Mouse (Mus musculus) kidney, postnatal 25 days (tissue): ENCODE data around the gene Eipr1.

Source experiments
- DNase-seq, 2 experiments: peaks; one replicate each; pipeline ENCODE4 v3.0.0; 2021; ENCODE audit warnings: mixed read lengths in 2 of 2

The Eipr1 gene

DNA sequence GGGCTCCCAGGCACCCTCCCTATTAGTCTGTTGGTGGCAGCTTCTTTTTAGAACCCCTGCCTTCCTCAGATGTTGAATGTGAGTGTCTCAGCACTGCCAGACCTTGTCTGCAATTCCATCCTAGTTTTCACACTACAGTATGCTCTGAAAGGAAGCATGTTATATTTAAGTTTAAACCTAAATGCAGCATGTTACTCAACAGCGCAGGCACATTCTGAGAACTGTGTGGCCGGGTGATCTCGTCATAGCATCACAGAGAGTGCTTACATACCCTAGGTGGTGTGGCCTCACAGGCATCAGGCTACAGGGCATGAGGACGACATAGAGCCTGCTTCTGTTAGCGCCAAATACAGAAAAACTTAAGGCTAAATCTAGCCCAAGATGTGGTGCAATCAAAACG is 24.0 kb downstream of the Eipr1 start:
- DNase-seq = no peak

DNA sequence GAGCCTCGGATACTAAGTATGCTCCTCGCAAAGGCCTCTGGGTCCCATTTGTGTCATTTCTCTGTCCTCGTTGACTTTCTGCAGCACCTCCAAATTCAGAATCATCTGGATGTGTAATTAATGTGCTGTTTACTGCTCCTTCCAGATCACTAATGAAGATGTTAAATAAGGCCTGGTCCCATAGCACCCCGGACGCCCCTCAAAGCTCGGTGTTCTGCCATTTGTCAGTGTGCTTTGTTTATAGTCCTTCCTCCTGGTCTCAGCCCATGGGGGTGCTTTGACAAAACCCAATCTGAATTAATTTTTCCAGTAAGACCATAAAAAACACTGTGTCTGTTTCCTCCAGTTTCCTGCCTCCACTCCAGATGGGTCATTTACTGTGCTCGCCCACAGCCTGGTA is 28.6 kb downstream of the Eipr1 start:
- DNase-seq = no peak

DNA sequence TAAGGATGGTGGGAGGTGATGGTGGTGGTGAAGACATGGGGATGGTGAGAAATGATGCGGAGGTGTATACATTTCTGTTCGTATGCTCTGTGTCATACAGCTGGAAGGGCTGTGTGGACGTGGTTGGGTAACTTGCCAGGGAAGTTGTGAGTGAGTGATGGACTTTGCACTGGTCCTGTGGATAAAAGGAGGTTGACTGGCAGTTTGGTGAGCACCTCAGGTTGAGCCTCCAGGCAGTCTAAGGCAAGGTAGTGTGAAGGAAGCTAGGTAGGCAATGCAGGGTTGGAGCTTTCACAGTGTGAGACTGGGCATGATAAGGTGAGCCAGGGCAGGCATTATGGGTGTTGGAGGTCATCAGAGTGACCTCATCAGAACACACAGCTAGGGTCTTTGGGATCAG is 31.0 kb downstream of the Eipr1 start:
- DNase-seq = peak in 1 of 2 experiments; percentile 30

DNA sequence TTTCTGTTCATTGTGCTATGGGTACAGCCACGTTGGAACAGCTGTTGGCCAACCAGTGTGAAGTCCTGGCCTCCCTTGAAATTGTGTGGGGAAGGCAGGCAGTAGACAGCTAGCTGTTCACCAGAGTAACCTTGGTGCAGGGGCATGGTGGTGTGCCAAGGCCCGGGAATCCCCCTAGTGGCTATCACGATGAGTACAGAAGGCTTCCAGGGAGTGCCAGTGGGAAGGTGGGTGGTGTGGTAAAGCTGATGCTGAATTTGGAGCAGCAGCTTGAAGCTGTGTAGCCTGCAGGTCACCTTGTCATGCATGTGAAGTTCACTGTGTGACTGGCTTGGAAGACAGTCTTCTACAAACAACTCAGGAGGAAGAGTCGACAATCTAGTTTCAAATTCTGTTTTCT is 32.8 kb downstream of the Eipr1 start:
- DNase-seq = peak; percentile 39 to 52

DNA sequence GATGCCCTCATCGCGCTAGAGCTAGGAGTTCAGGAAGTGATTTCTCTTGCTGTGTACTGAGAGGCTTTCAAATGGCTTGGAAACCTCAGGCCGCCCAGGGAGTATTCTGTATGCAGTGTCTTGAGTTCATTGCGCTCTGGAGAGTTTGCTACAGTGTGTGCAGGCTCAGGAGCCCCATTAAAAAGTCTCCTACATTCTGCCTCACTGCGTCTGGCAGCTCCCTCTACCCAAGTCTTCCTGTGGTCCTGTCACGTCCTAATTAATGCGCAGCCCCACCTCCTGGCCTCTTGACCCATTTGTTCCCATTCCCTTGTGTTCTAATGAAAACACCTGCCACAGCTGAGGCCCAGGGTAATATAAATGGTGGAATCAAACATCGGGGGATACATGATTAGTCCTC is 33.3 kb downstream of the Eipr1 start:
- no peak for DNase-seq

DNA sequence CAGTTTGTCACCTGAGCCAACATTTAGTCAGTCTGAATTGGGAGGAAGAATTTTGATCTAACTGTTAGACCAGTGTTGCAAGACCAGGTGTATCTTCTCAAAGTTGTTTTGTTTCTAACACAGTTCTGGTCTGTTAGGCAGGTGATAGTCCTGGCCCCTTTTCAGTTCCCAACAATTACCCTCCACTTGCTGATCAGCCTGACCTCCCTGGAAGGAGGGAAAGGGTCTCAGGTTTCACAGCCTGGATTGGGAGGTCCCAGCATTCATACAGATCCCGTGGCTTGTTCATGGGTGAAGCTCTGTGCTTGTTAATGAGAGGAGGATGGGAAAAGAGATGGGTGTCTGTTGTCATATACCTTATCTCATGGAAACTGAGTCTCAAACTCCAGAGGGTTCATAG is 33.7 kb downstream of the Eipr1 start:
- no peak for DNase-seq

DNA sequence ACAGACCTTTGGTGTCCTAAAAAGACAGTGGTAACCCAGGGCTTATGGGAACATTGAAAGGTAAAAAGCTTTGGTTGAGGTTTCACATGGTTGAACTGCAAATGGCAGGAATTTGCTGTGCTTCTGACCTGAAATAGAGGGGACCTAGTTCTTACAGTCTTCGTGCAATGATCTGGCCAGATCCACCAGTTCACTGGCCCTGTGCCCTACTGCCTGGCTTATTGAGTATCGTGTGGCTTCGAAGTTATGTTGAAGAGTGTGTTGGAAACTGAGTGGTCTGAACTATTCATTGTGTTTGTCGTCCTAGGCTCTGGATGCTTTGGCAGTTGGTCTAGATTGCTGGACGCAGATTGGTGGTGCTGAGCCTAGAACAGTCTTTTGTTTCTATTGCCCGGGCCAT is 34.7 kb downstream of the Eipr1 start:
- DNase-seq = no peak

DNA sequence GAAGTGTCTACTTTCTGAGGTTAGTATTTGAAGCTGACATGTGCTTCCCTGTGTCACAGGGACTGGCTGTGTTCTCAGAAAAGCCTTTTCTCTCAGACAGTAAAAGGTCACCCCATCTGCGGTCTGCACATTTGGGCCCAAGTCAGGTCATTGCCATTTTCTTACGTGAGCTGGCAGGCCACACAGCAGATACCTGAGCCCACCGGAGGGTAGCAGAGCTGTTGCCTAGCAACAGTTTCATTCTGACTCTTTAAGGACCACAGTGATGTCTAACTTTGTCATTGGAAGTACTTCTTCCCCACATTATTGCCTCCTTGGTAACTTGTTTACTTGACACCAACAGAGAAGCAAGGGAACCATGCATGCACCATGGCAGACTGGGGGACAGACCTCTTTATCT is 41.0 kb downstream of the Eipr1 start:
- DNase-seq = no peak

DNA sequence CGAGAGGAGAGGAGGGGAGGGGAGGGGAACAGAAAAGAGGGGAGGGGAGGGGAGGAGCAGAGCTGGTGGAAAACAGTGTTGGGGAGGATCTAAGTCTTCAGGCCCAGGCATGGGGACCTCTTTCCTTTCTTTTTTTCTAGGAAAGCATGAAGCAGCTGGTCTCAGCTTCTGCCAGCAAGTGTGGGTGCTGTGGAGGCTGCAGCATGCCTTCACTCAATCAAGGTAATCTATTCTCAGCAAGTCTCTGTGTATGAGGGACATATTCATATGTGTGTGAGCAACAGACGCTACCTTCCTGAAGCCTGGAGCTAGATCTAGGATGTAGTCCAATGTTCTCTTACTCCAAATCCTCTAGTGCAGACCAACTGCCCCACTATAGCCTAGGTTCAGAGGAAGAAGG is 42.1 kb downstream of the Eipr1 start:
- DNase-seq = no peak

DNA sequence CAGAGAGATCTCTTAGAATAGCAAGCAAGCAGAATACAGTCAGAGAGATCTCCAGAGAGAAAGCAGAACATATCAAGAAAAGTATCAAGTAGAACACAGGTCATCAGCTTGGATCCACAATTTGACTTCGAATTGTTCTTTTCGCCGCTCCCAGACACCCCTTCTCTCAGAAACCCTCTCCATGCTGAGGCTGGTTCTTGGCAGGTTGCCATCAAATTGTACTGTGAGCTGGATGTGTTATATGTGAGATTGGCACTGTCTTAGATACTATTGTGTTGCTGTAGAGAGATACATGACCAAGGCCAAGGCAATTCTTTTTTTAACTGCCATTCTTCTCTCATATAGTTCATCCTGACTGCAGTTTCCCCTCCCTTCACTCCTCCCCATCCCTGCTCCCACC is 43.4 kb downstream of the Eipr1 start:
- no peak for DNase-seq

DNA sequence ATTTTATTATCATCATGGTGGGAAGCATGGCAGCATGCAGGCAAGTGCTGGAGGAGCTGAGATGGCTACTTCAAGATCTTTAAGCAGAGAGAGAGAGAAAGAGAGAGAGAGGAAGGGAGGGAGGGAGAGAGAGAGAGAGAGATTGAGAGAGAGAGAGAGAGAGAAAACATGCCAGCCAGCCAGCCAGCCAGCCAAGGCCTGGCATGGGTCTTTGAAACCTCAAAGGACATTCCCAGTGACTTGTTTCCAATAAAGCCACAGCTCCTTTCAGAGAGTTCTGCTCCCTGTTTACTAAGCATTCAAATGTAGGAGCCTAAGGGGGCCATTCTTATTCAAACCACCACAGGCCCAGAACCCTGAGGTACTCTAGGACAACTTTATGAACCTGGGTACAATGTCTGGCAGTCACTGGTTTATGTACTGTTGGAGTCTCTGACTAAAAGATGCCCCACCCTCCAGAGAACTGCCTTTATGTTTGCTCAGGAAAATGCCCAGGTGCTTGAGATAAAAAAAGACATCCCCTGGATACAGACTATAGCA is 45.3 kb downstream of the Eipr1 start:
- no peak for DNase-seq

DNA sequence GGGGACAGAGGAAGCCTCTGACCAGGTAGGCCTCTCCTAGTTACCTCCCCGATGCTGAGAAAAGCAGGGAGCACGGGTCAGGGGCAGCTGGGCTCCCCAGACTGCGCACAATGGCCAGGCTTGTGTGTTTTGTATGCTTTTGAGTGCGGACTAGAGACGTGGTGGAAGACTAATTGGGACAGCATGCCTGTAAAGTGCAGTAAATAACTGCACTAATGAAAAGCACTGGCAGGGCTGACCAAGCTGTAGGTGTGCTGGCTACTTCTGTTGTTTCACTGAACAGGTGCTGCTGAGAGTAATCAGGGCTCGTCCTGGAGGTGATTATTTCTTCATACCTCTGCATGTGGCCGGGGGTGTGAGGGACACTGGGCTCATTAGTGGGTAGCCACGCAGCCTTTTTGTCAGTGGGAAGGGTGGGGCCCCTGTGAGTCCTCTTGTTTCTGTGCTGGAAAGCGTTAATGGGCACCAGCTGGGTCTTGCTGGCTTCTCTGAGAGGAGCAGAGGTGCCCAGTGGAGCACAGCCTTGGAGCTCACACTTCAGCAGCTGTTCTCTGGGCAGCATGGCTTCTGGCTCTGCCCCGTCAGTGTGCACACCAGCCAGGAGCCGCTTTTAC is 48.3 kb downstream of the Eipr1 start:
- DNase-seq = no peak

DNA sequence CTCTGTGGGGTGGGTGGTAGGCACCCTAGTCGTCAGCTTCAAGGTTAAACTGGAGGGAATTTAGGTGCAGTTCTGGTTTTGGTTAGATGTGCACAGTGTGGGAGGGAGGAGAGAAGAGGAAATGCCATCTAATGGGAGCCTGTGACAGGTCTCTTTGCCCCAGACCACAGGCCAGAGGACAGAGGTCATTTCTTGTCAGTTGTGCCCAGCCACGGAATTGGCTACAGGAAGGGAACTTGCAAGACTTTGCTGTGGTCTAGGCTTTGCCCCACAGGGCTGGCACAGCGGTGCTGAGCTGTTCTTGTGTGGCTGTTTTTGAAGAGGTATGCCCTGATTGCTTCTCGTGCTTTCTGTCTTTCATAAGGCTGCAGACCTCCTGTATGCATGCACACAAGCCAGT is 48.8 kb downstream of the Eipr1 start:
- no peak for DNase-seq

DNA sequence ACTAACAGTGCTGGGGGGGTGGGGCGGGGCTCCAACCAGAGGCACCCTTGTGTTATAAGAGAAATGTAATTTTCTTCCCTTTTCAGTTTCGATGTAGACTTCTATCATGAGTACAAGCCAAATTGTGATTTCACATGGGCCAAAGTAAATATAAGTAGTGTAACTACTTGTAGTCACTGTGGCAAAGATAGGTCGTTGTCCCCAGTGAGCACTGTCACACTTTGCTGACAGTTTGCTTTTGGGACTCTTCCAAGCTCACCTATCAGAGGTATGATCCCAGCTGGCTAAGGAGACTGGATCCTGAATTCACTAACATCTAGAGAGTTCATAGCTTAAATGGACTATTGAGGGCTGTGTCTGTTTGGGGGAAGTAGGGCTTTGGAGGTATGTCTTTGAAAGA is 49.3 kb downstream of the Eipr1 start:
- no peak for DNase-seq

DNA sequence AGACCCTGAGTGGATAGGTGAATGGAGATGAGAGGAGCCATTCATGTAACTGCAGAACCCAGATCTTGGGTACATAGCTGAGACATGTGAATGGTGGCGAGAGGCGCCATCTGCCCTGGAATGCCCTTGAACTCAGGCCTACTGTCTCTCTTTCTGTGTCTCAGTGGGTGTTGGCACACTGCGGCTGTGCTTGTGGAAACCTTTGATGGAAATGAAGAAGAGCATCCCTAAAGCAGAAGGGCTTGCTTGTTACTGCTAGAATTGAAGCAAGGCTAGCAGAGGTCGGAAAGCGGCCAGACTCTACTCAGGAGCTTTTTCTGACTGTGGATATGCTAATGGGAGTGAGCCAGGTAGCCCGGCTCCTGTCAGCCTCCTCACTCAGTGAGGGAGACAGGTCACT is 50.1 kb downstream of the Eipr1 start:
- no peak for DNase-seq

DNA sequence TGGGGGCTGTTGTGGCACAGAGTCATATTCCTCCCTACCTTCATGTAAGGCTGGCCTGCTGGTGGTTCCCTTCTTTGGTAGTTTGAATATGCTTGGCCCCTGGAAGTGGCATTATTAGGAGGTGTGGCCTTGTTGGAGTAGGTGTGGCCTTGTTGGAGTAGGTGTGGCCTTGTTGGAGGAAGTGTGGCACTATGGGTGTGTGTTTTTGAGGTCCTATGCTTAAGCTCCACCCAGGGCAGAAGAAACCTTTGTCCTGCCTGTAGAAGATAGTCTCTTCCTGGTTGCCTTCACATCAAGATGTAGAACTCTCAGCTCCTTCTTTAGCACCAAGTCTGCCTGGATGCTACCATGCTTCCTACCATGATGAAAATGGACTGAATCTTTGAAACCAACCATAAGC is 51.4 kb downstream of the Eipr1 start:
- DNase-seq = no peak

DNA sequence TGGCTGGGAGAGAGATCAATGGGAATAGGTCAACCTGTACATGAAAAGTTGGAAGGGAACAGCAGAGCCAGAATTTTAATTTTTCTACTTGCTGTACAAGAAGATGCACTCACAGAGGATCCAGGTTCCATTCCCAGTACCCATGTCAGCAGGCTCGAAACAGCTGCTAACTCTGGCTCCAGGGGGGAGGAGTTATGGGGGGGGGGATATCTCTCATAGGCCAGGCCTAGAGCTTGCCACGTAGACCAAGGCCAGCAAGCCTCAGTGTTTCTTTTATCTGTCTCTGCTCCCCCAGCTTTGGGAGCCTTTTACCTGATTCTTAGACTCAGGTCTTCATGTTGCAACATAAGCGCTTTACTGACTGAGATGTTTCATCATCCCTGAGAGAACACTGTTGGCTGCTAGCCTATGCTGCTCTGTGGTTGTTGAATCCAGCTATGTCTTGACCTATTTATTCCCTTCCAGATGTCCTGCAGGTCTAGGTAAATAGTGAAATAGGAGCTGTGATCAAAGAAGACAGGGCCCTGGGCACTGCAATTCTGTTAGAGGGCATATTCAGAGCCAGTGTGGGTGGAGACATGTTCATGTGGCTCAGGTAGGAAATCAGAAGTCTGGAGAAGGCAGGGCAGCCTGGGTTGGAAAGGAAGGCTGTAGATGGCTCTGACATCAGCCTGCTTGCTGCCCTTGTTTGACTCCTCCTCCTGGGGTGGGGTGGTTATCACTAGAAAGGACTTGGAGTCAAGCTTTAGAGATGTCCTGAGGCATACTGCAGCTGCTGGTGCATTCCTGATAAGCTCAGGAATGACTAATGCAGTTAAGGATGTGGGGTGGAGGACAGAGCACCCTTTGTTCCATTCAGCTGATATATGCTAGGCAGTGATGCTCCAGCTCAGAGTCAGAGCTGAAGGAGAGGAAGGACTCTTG is 53.2 kb downstream of the Eipr1 start:
- DNase-seq = no peak

DNA sequence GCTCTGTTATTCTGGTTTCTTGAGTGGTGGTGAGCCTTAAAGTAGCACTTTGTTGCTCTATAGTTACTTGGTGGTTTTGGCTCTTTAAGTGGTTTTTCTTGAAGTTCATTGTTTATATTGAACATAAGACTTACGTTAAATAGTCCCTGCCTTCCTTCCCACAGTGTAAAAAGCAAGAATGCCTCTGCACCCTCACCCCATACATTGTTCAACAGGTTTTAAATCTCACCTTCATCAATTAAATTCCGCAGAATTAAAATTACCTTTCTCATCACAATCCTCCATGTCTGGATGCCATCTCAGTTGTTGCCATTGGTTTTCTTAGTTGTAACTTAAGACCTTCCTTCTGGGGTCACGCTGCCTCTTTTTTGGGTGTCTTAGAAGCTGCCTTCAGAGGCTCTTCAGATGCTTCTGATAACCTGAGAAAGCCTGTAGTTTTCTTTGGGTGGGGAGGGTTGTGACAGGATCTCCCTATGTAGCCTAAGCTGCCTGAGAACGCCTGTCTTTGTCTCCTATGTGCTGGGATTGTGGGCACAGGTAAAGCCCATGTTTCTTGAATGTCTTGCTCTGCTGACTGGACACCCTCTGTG is 57.3 kb downstream of the Eipr1 start:
- DNase-seq = no peak

DNA sequence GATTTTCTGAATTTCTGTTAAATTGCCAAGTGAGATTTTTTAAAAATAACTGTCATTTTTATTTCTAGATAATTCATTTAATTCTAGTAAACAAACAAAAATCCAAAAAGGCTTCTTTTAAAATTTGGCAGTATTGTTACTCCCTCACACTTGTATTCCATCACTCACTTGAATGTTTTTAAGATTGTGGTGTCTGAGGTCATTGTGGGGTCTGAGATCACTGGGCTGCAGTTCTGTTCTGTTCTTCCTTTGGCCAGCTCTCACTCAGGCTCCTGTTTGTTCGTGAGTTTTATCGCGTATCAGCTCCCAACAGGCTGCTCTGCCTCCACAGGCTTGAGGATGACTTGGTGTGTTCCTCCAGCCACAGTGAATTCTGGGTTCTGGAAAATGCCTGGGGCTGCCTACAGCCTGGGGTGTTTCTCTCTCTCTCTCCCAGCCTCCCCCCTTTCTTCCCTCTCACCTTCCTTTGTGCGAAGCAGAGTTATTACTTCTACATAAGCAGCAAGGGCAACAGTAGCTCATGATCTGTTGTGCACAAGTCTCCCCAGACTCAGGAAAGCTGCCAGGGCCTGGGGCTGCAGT is 58.2 kb downstream of the Eipr1 start:
- DNase-seq = no peak

DNA sequence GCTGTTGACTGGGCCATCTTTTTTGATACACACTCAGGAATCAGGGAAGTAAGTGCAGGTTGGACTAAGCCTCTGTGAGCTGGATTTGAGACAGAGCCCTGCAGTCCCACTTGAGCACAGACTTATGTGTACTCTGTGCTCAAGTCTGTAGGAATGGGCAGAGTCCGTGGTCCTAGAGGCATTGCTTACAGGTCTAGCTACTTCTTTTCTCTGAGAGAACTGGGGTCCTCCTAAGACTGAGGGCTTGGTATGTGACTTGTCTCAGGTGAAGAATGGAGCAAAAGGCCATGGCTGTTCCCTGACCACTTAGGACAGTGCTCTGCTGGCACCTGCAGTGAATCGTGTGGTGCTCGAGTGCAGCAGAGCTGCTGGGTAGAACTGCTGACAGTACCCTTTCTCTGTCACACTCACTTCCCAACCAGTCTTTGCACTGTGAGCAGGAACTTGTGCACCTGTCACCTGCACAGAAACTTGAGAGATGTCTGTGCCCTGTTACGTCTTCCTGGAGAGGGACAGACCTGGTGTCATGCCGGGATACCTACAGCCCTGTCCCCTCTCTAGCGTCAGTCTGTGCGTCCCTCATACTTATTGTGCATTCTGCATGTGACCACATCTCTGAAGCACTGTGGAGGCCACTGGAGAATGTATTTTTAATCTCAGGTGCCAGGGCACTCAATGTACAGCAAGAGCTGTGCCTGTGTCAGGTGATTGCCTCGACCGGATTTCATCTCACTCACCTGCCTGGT is 65.3 kb downstream of the Eipr1 start:
- DNase-seq = no peak

DNA sequence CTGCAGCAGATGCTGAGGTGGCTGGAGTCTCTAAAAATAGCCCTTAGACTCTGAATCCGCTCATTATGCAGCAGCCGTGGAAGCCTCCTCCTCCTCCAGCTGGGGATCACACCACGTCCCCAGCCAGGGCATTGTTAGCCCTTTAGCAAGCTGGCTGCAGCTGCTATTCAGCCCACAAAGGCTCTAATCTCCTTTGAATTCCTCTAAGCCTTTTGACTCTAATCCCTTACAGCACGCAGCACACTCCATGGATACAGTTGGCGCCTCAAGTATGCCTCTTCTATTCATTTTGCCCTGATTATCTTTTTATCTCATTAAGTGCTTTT is 65.8 kb downstream of the Eipr1 start:
- peak in 1 of 2 experiments; percentile 50 for DNase-seq

DNA sequence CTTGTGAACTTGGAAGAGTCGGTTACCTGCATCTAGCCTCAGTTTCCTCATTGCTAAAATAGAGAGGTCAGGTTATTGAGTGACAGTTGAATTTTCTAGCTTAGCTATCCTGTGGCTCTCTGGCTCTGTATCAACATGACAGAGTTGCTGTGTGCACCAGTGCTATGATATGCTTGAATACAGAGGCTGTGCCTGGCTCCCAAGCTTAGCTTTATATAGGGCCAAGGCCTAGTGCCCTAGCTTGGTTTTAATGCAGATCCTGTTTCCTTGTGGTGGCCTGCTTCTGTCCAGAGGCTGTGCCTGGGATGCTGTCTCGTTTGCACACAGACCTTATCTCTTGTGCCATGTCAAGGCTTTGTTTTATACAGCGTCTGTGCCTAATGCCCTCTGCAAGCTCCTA is 66.3 kb downstream of the Eipr1 start:
- DNase-seq = no peak

DNA sequence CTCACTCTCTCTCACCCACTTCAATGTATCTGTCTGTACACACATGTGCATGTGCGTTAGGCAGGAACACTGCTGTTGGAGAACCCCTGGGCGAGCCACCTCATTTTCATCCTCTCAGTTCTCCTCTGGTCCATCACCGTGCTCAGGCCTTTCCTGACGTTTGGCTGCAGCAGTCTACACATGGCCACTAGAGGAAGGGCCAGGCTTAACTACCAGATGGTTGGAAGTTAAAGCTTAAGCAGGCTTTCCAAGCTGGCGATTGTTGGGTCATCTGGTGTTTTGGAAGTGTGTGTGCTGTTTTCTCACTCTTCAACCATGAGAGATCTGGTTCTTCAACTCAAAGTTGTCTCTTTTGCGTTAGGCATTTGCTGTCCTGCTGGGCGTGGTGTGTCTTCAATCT is 71.9 kb downstream of the Eipr1 start:
- no peak for DNase-seq
